Mouse (Mus musculus): ENCODE measurements around the gene Tmem79. TPM values are rescaled to one million over a fixed set of nuclear protein-coding genes. Genes with fewer than 3 reads are reported as not detected.

The Tmem79 gene
- polyA plus RNA-seq, 1 experiment = not detected

GRCm38 (mm10) chr3:88365705-88366361 lies 29.9 kb upstream of the Tmem79 start:
- 53% methylated on average over 34 of the region's 34 CpGs for WGBS
- peaks cover 28% of the 10 kb centered on the region for H3K4me1 ChIP-seq (ENCODE audit: control insufficient read depth, insufficient read depth, low read length)
- H3K4me3 ChIP-seq (ENCODE audit: insufficient read depth, low read depth, low read length) = peak overlapping the region; percentile 9; the same call in 1 of the 2 replicates
- no peak overlapping the region for H3K27ac ChIP-seq (ENCODE audit: insufficient read depth, low read depth, low read length)
- no peak for TF ChIP-seq POLR2A (IDR thresholded peaks at IDR 0.05; ENCODE audit: insufficient read depth, low read depth, low read length)
- no peak for TF ChIP-seq CTCF (IDR thresholded peaks at IDR 0.05; ENCODE audit: insufficient read depth, low read depth, low read length)

- TF ChIP-seq CTCF (IDR thresholded peaks at IDR 0.05; ENCODE audit: insufficient read depth, low read depth, low read length) = no peak
- TF ChIP-seq POLR2A (IDR thresholded peaks at IDR 0.05; ENCODE audit: insufficient read depth, low read depth, low read length) = no peak
- H3K4me1 ChIP-seq (ENCODE audit: control insufficient read depth, insufficient read depth, low read length) = peaks cover 28% of the 10 kb centered on the region
- peak within 1 kb of the TSS; percentile 3; the same call in 1 of the 2 replicates for H3K4me3 ChIP-seq (ENCODE audit: insufficient read depth, low read depth, low read length)
- 18% methylated on average over 16 of the region's 16 CpGs for WGBS
- H3K27ac ChIP-seq (ENCODE audit: insufficient read depth, low read depth, low read length) = peak within 1 kb of the TSS; percentile 38
Observed at GRCm38 (mm10) chr3:88364337-88364736, 28.4 kb upstream of the Tmem79 start, which contains the start of gene Paqr6. Gene Paqr6, plus strand, starts transcription at chr3:88364584.

- Histone ChIP-seq H3K4me3 (ENCODE audit: insufficient read depth, low read depth, low read length) (no peak overlapping the region), H3K27ac (ENCODE audit: insufficient read depth, low read depth, low read length) (peak overlapping the region; percentile 38; the same call in 1 of the 2 replicates), H3K4me1 (ENCODE audit: control insufficient read depth, insufficient read depth, low read length) (peaks cover 28% of the 10 kb centered on the region)
- TF ChIP-seq POLR2A (IDR thresholded peaks at IDR 0.05; ENCODE audit: insufficient read depth, low read depth, low read length) = no peak
- TF ChIP-seq CTCF (IDR thresholded peaks at IDR 0.05; ENCODE audit: insufficient read depth, low read depth, low read length) = no peak
- 43% methylated on average over 4 of the region's 4 CpGs for WGBS
Observed at GRCm38 (mm10) chr3:88363700-88364099, 27.8 kb upstream of the Tmem79 start.

- TF ChIP-seq CTCF (IDR thresholded peaks at IDR 0.05; ENCODE audit: insufficient read depth, low read depth, low read length) = no peak
- Histone ChIP-seq H3K27ac (ENCODE audit: insufficient read depth, low read depth, low read length) (peak overlapping the region; percentile 38; the same call in 1 of the 2 replicates), H3K4me1 (ENCODE audit: control insufficient read depth, insufficient read depth, low read length) (peaks cover 19% of the 10 kb centered on the region), H3K4me3 (ENCODE audit: insufficient read depth, low read depth, low read length) (no peak overlapping the region)
- WGBS = 38% methylated on average over 2 of the region's 2 CpGs
Observed at GRCm38 (mm10) chr3:88361612-88362313, 25.8 kb upstream of the Tmem79 start.

- 0 out of 2 replicates have a peak overlapping the region, but pooled peaks have one; percentile 22 for H3K27ac ChIP-seq (ENCODE audit: insufficient read depth, low read depth, low read length)
- peaks cover 17% of the 10 kb centered on the region for H3K4me1 ChIP-seq (ENCODE audit: control insufficient read depth, insufficient read depth, low read length)
- H3K4me3 ChIP-seq (ENCODE audit: insufficient read depth, low read depth, low read length) = no peak overlapping the region
- whole genome bisulfite sequencing = 65% methylated on average over 6 of the region's 6 CpGs
- TF ChIP-seq POLR2A (IDR thresholded peaks at IDR 0.05; ENCODE audit: insufficient read depth, low read depth, low read length) = no peak
- TF ChIP-seq CTCF (IDR thresholded peaks at IDR 0.05; ENCODE audit: insufficient read depth, low read depth, low read length) = no peak
Observed at GRCm38 (mm10) chr3:88361096-88361495, 25.1 kb upstream of the Tmem79 start.

- 60% methylated on average over 3 of the region's 3 CpGs for WGBS
- Histone ChIP-seq H3K27ac (ENCODE audit: insufficient read depth, low read depth, low read length) (peak overlapping the region; percentile 52; the same call in 1 of the 2 replicates), H3K4me1 (ENCODE audit: control insufficient read depth, insufficient read depth, low read length) (peaks cover 11% of the 10 kb centered on the region), H3K4me3 (ENCODE audit: insufficient read depth, low read depth, low read length) (no peak overlapping the region)
- TF ChIP-seq CTCF (IDR thresholded peaks at IDR 0.05; ENCODE audit: insufficient read depth, low read depth, low read length) (no peak), POLR2A (IDR thresholded peaks at IDR 0.05; ENCODE audit: insufficient read depth, low read depth, low read length) (no peak)
Observed at GRCm38 (mm10) chr3:88359989-88360388, 24.0 kb upstream of the Tmem79 start.

GRCm38 (mm10) chr3:88359584-88359983 lies 23.6 kb upstream of the Tmem79 start:
- TF ChIP-seq POLR2A (IDR thresholded peaks at IDR 0.05; ENCODE audit: insufficient read depth, low read depth, low read length) (no peak), CTCF (IDR thresholded peaks at IDR 0.05; ENCODE audit: insufficient read depth, low read depth, low read length) (no peak)
- Histone ChIP-seq H3K27ac (ENCODE audit: insufficient read depth, low read depth, low read length) (peak overlapping the region; percentile 50), H3K4me3 (ENCODE audit: insufficient read depth, low read depth, low read length) (no peak overlapping the region), H3K4me1 (ENCODE audit: control insufficient read depth, insufficient read depth, low read length) (peaks cover 7% of the 10 kb centered on the region)
- WGBS = 75% methylated on average over 5 of the region's 5 CpGs

GRCm38 (mm10) chr3:88354396-88355165 lies 18.6 kb upstream of the Tmem79 start:
- TF ChIP-seq POLR2A (IDR thresholded peaks at IDR 0.05; ENCODE audit: insufficient read depth, low read depth, low read length) (no peak), CTCF (IDR thresholded peaks at IDR 0.05; ENCODE audit: insufficient read depth, low read depth, low read length) (no peak)
- Histone ChIP-seq H3K4me1 (ENCODE audit: control insufficient read depth, insufficient read depth, low read length) (no peaks in the 10 kb centered on the region), H3K4me3 (ENCODE audit: insufficient read depth, low read depth, low read length) (no peak overlapping the region), H3K27ac (ENCODE audit: insufficient read depth, low read depth, low read length) (no peak overlapping the region)
- 90% methylated on average over 8 of the region's 8 CpGs for WGBS

Data from olfactory bulb, adult 2 months (tissue).